Mouse (Mus musculus) G1E (cell line): Measurements from ENCODE around the gene Zdhhc12. TPM values are rescaled to one million over a fixed set of nuclear protein-coding genes. Genes with fewer than 3 reads are reported as not detected.

Source experiments
- ATAC-seq: 2 replicates; pipeline ENCODE4 v1.8.0; 2016; ENCODE audit warnings: mild to moderate bottlenecking; ENCODE audit not compliant: insufficient number of reproducible peaks, poor library complexity, low FRiP score, severe bottlenecking; ENCODE audit errors: extremely low read depth
- DNase-seq: peaks from one replicate; pipeline ENCODE4 v3.0.0; 2012; ENCODE audit warnings: low spot score
- H3K27me3 ChIP-seq: 2 replicates; pipeline ENCODE4 v1.6.1; 2012; ENCODE audit warnings: mild to moderate bottlenecking, low read length, inconsistent platforms; ENCODE audit not compliant: insufficient read depth
- H3K36me3 ChIP-seq: replicated peaks from 2 replicates; pipeline ENCODE3; 2012; ENCODE audit warnings: mild to moderate bottlenecking, inconsistent platforms
- H3K4me1 ChIP-seq: 2 replicates; pipeline ENCODE4 v1.6.1; 2012; ENCODE audit warnings: low read depth, low read length, inconsistent platforms, mixed read lengths; ENCODE audit not compliant: insufficient read depth
- H3K4me3 ChIP-seq: 2 replicates; pipeline ENCODE4 v1.5.1; 2012; ENCODE audit warnings: low read depth, mild to moderate bottlenecking, inconsistent platforms, low read length, moderate library complexity, mixed read lengths
- H3K9me3 ChIP-seq: replicated peaks from 2 replicates; pipeline ENCODE4 v1.6.1; 2012; ENCODE audit warnings: inconsistent platforms
- CTCF ChIP-seq: IDR thresholded peaks from 2 replicates; pipeline ENCODE4 v1.5.1; 2012; ENCODE audit warnings: low read depth, low read length, inconsistent platforms, mixed read lengths
- GATA1 ChIP-seq: IDR thresholded peaks from 2 replicates; pipeline ENCODE4 v1.6.1; 2012; ENCODE audit warnings: borderline replicate concordance, low read length, inconsistent platforms, mixed read lengths
- GATA2 ChIP-seq: IDR thresholded peaks from 2 replicates; pipeline ENCODE4 v1.6.1; 2012; ENCODE audit warnings: low read depth, low read length, inconsistent platforms, borderline replicate concordance
- POLR2AphosphoS5 ChIP-seq: IDR thresholded peaks from 2 replicates; pipeline ENCODE4 v1.6.1; 2012; ENCODE audit warnings: low read depth, low read length, inconsistent platforms; ENCODE audit not compliant: insufficient replicate concordance
- TAL1 ChIP-seq: conservative IDR thresholded peaks from 2 replicates; pipeline ENCODE4 v1.6.1; 2012; ENCODE audit warnings: low read depth, low read length, inconsistent platforms, mixed read lengths
- polyA plus RNA-seq: library from polyadenylated mRNA; stranded (reverse); fragments of >175 nt; gene quantifications from 2 replicates; pipeline ENCODE4 v1.2.3, GENCODE M21; 2012
- total RNA-seq, 2 experiments: library from RNA; stranded (forward) in 1 of 2; stranded (reverse) in 1 of 2; fragments of 200-1000 nt in 1 of 2; fragments of >200 nt in 1 of 2; fragmentation: Nextera tagmentation in 1 of 2; gene quantifications; 2 replicates each; pipeline ENCODE4 v1.2.3; 2014 to 2017

Zdhhc12 gene
- total and polyA plus RNA-seq, 3 experiments: 9.5 to 31.4 (median 25.4) TPM

DNA sequence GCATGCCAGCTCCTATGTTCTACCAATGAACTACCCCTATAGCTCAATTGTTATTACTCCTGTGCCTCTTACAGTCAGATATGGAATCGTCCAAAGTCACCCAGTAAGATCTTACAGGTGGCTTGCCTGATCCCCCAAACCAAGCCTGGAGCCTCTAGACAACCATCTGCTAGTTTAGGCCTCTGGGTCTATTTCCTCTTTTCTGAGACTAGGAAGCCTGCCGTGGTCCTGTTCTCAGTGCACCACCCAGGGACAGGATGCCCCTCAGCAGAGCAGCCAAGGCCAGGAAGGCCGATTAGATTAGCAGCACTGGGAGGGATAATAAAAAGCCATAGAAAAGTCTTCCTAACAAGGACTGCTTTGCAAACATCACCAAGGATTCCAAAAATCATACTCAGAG is 43.6 kb downstream of the Zdhhc12 start:
- DNase-seq: peak; percentile 73
- H3K4me1 ChIP-seq: peaks cover 34% of the 10 kb centered on the region
- no peak for TF ChIP-seq POLR2AphosphoS5
- no peak for TF ChIP-seq GATA2
- no peak for TF ChIP-seq CTCF
- no peak for TF ChIP-seq GATA1
- TF ChIP-seq TAL1: no peak
- peaks cover 26% of the 10 kb centered on the region for H3K36me3 ChIP-seq
- ATAC-seq: peak; percentile 50
- H3K27me3 ChIP-seq: peaks cover 3% of the 10 kb centered on the region; the same call in 1 of the 2 replicates
- H3K4me3 ChIP-seq: no peak overlapping the region
- H3K9me3 ChIP-seq: no peaks in the 10 kb centered on the region

DNA sequence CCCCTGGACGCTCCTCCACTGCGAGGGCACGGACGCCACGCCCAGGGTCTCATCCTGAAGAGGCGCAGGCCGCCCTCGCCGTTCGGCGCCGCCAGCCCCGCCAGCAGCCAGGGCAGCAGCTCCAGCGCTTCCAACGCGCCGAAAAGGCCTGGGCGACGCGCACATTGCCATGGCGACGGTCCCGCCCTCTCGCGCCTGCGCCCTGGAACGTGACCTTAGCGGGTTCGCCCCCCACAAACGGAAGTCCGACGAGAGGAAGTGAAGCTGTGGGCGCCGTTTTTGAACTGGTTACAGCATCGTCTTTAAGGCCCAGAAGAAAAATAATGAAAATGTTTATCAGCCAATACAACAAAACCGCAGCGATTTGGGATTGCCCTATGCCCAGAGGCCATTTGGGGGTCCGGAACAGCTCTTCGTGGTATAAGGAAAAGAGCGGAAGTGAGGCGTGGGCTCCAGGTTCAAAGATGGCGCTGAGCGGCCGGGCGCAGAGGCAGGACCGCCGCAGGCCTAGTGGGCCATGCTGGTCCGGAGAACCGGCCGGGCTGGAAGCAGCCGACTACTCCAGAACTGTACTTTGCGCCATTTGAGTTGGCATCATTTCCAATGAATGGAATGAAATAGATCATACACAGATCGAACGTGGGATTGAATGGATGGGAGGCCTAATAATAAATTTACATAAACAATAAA is 44.6 kb downstream of the Zdhhc12 start, which contains the start of gene Wdr34:
Gene Wdr34 (minus strand): TSS at position 183 of the 690 bp plus-strand sequence.
- Histone ChIP-seq H3K36me3 (peaks cover 33% of the 10 kb centered on the region), H3K4me1 (peaks cover 32% of the 10 kb centered on the region), H3K27me3 (peaks cover under 1% of the 10 kb centered on the region; the same call in 1 of the 2 replicates), H3K4me3 (peak within 1 kb of the TSS; percentile 81), H3K9me3 (no peaks in the 10 kb centered on the region)
- DNase-seq (peak; percentile 89), ATAC-seq (peak; percentile 50)
- no peak for TF ChIP-seq GATA2

DNA sequence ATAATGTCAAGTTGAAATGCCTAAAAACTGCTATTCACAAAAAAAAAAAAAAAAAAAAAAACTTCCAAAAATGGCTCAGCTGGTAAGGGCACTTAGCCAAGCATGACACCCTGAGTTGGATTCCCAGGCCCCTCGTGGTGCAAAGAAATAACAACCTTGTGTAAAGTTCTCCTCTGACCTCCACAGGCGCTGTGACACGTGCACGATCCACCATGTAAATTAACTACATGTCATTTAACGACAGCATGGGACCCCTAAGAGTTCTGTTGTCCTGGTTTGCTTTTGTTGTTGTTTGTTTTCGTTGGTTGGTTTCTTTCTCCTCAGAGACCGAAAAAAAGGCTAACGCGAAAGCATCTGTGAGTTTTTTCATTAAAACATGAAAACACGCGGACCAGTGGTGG is 45.3 kb downstream of the Zdhhc12 start:
- Histone ChIP-seq H3K9me3 (no peaks in the 10 kb centered on the region), H3K27me3 (no peaks in the 10 kb centered on the region), H3K4me1 (peaks cover 32% of the 10 kb centered on the region), H3K36me3 (peaks cover 36% of the 10 kb centered on the region), H3K4me3 (peak overlapping the region; percentile 81)
- peak; percentile 26 for DNase-seq
- TF ChIP-seq TAL1 (no peak), GATA2 (no peak), CTCF (no peak), POLR2AphosphoS5 (no peak), GATA1 (no peak)
- ATAC-seq: no peak

DNA sequence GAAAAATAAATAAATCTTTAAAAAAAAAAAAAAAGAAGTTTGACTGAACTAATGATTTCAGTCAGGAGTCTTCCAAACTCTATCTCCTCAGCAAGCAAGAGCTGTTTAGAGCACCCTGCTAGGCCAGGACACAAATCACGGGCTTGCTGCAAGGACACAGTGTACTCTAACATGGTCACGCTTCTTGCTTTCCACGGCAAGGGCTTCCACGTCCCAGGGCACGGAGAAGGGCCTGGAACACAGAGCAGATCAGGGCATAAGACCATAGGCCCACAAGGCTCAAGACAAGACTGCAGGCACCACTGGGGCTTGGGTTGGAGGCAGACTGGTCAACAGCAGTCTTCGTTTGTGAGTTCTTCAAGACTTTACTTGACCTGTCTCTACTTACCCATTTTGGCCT is 46.3 kb downstream of the Zdhhc12 start:
- no peaks in the 10 kb centered on the region for H3K9me3 ChIP-seq
- H3K4me3 ChIP-seq: peak overlapping the region; percentile 13; the same call in 1 of the 2 replicates
- no peak for DNase-seq
- no peak for TF ChIP-seq TAL1
- TF ChIP-seq CTCF: no peak
- no peak for TF ChIP-seq GATA2
- no peak for TF ChIP-seq GATA1
- TF ChIP-seq POLR2AphosphoS5: no peak
- no peaks in the 10 kb centered on the region for H3K27me3 ChIP-seq
- ATAC-seq: no peak
- H3K4me1 ChIP-seq: peaks cover 41% of the 10 kb centered on the region
- H3K36me3 ChIP-seq: peaks cover 45% of the 10 kb centered on the region

DNA sequence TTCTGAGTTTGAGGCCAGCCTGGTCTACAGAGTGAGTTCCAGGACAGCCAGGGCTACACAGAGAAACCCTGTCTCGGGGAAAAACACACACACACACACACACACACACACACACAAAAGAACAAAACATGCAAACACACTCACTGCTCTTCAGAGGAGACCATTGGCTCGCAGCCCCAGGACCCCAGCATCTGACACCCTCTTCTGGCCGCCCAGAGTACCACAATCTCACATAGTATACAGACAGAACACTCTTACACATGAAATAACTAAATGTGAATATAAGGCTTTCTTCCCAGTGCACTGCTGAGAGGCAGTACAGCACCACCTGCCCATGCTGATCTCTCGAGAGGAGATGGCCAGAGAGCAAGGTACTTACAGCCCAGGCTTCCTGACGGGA is 48.9 kb downstream of the Zdhhc12 start:
- Histone ChIP-seq H3K4me3 (no peak overlapping the region), H3K27me3 (no peaks in the 10 kb centered on the region), H3K4me1 (peaks cover 36% of the 10 kb centered on the region), H3K36me3 (peaks cover 65% of the 10 kb centered on the region), H3K9me3 (no peaks in the 10 kb centered on the region)
- DNase-seq (no peak), ATAC-seq (no peak)
- TF ChIP-seq GATA2 (no peak), GATA1 (no peak), TAL1 (no peak), POLR2AphosphoS5 (no peak), CTCF (no peak)

- peak; percentile 82 for TF ChIP-seq CTCF
- no peak for TF ChIP-seq GATA1
- Histone ChIP-seq H3K36me3 (peaks cover 82% of the 10 kb centered on the region), H3K4me3 (no peak overlapping the region), H3K27me3 (no peaks in the 10 kb centered on the region), H3K9me3 (no peaks in the 10 kb centered on the region), H3K4me1 (peaks cover 27% of the 10 kb centered on the region)
- DNase-seq (peak; percentile 62), ATAC-seq (peak; percentile 34)
Observed at GRCm38 (mm10) chr2:30042445-30042844, 51.0 kb downstream of the Zdhhc12 start.

Other genes starting within 250 kb of the Zdhhc12 start
- 22.2 and 23.6 TPM in 2 replicates for gene Cercam, start 224.5 kb downstream of the Zdhhc12 start, total RNA-seq (2014; fragmentation: Nextera tagmentation)
- gene Cercam, start 224.5 kb downstream of the Zdhhc12 start, total RNA-seq (2017): 2.9 and 5.1 TPM in 2 replicates
- gene Cercam, start 224.5 kb downstream of the Zdhhc12 start, polyA plus RNA-seq: 17.6 and 21.1 TPM in 2 replicates
- 72.5 and 158 TPM in 2 replicates for gene Odf2, start 204.4 kb downstream of the Zdhhc12 start, total RNA-seq (2014; fragmentation: Nextera tagmentation)
- 64.6 and 70.9 TPM in 2 replicates for gene Odf2, start 204.4 kb downstream of the Zdhhc12 start, total RNA-seq (2017)
- gene Odf2, start 204.4 kb downstream of the Zdhhc12 start, polyA plus RNA-seq: 16.0 and 24.1 TPM in 2 replicates
- gene Gle1, start 158.2 kb downstream of the Zdhhc12 start, total RNA-seq (2014; fragmentation: Nextera tagmentation): 42.1 and 52.2 TPM in 2 replicates
- gene Gle1, start 158.2 kb downstream of the Zdhhc12 start, total RNA-seq (2017): 57.2 and 61.6 TPM in 2 replicates
- gene Gle1, start 158.2 kb downstream of the Zdhhc12 start, polyA plus RNA-seq: 42.5 and 62.3 TPM in 2 replicates
- gene Sptan1, start 128.1 kb downstream of the Zdhhc12 start, total RNA-seq (2014; fragmentation: Nextera tagmentation): 25.6 and 25.7 TPM in 2 replicates
- 49.4 and 53.2 TPM in 2 replicates for gene Sptan1, start 128.1 kb downstream of the Zdhhc12 start, total RNA-seq (2017)
- 8.8 and 9.3 TPM in 2 replicates for gene Sptan1, start 128.1 kb downstream of the Zdhhc12 start, polyA plus RNA-seq
- 15.1 and 17.9 TPM in 2 replicates for gene Wdr34, start 44.8 kb downstream of the Zdhhc12 start, total RNA-seq (2014; fragmentation: Nextera tagmentation)
- gene Wdr34, start 44.8 kb downstream of the Zdhhc12 start, total RNA-seq (2017): 9.6 and 13.5 TPM in 2 replicates
- gene Wdr34, start 44.8 kb downstream of the Zdhhc12 start, polyA plus RNA-seq: 35.5 and 38.4 TPM in 2 replicates
- gene Set, start 36.3 kb downstream of the Zdhhc12 start, total RNA-seq (2014; fragmentation: Nextera tagmentation): 751 and 948 TPM in 2 replicates
- gene Set, start 36.3 kb downstream of the Zdhhc12 start, total RNA-seq (2017): 667 and 849 TPM in 2 replicates
- gene Set, start 36.3 kb downstream of the Zdhhc12 start, polyA plus RNA-seq: 806 and 885 TPM in 2 replicates
- gene Pkn3, start 16.0 kb downstream of the Zdhhc12 start, total RNA-seq (2014; fragmentation: Nextera tagmentation): 1.6 and 2.4 TPM in 2 replicates
- 4.5 and 5.9 TPM in 2 replicates for gene Pkn3, start 16.0 kb downstream of the Zdhhc12 start, total RNA-seq (2017)
- gene Pkn3, start 16.0 kb downstream of the Zdhhc12 start, polyA plus RNA-seq: 13.3 and 14.5 TPM in 2 replicates
- gene Zer1, start 30.9 kb upstream of the Zdhhc12 start, total RNA-seq (2014; fragmentation: Nextera tagmentation): 25.1 and 25.8 TPM in 2 replicates
- 9.7 and 10.4 TPM in 2 replicates for gene Zer1, start 30.9 kb upstream of the Zdhhc12 start, total RNA-seq (2017)
- gene Zer1, start 30.9 kb upstream of the Zdhhc12 start, polyA plus RNA-seq: 13.2 and 18.9 TPM in 2 replicates
- 30.2 and 38.6 TPM in 2 replicates for gene Tbc1d13, start 40.1 kb upstream of the Zdhhc12 start, total RNA-seq (2014; fragmentation: Nextera tagmentation)
- 38.0 and 38.5 TPM in 2 replicates for gene Tbc1d13, start 40.1 kb upstream of the Zdhhc12 start, total RNA-seq (2017)
- gene Tbc1d13, start 40.1 kb upstream of the Zdhhc12 start, polyA plus RNA-seq: 24.5 and 25.2 TPM in 2 replicates
- gene Endog, start 77.8 kb upstream of the Zdhhc12 start, total RNA-seq (2014; fragmentation: Nextera tagmentation): 1.1 and 2.4 TPM in 2 replicates
- gene Endog, start 77.8 kb upstream of the Zdhhc12 start, total RNA-seq (2017): 7.8 and 8.3 TPM in 2 replicates
- 36.0 and 43.2 TPM in 2 replicates for gene Endog, start 77.8 kb upstream of the Zdhhc12 start, polyA plus RNA-seq
- 20.3 and 24.2 TPM in 2 replicates for gene Spout1, start 84.8 kb upstream of the Zdhhc12 start, total RNA-seq (2014; fragmentation: Nextera tagmentation)
- 24.6 and 27.0 TPM in 2 replicates for gene Spout1, start 84.8 kb upstream of the Zdhhc12 start, total RNA-seq (2017)
- gene Spout1, start 84.8 kb upstream of the Zdhhc12 start, polyA plus RNA-seq: 51.3 and 57.0 TPM in 2 replicates
- 10.6 and 12.3 TPM in 2 replicates for gene Kyat1, start 112.2 kb upstream of the Zdhhc12 start, total RNA-seq (2014; fragmentation: Nextera tagmentation)
- gene Kyat1, start 112.2 kb upstream of the Zdhhc12 start, total RNA-seq (2017): 10.0 and 12.3 TPM in 2 replicates
- gene Kyat1, start 112.2 kb upstream of the Zdhhc12 start, polyA plus RNA-seq: 4.7 and 13.7 TPM in 2 replicates
- 21.7 and 22.4 TPM in 2 replicates for gene Lrrc8a, start 144.1 kb upstream of the Zdhhc12 start, total RNA-seq (2014; fragmentation: Nextera tagmentation)
- gene Lrrc8a, start 144.1 kb upstream of the Zdhhc12 start, total RNA-seq (2017): 6.7 and 7.4 TPM in 2 replicates
- gene Lrrc8a, start 144.1 kb upstream of the Zdhhc12 start, polyA plus RNA-seq: 3.3 and 5.0 TPM in 2 replicates
- 1.8 and 2.6 TPM in 2 replicates for gene Gm28035, start 146.9 kb upstream of the Zdhhc12 start, total RNA-seq (2014; fragmentation: Nextera tagmentation)
- 0.12 TPM in 1 of 2 replicates, not detected in the other for gene Gm28035, start 146.9 kb upstream of the Zdhhc12 start, total RNA-seq (2017)
- gene Gm28035, start 146.9 kb upstream of the Zdhhc12 start, polyA plus RNA-seq: 3.3 and 4.2 TPM in 2 replicates
- 24.6 and 27.5 TPM in 2 replicates for gene Phyhd1, start 172.6 kb upstream of the Zdhhc12 start, total RNA-seq (2014; fragmentation: Nextera tagmentation)
- 0.66 and 0.93 TPM in 2 replicates for gene Phyhd1, start 172.6 kb upstream of the Zdhhc12 start, total RNA-seq (2017)
- 1.4 and 1.8 TPM in 2 replicates for gene Phyhd1, start 172.6 kb upstream of the Zdhhc12 start, polyA plus RNA-seq
- not detected in 2 replicates for gene Gm28038, start 187.4 kb upstream of the Zdhhc12 start, total RNA-seq (2014; fragmentation: Nextera tagmentation)
- not detected in 2 replicates for gene Gm28038, start 187.4 kb upstream of the Zdhhc12 start, total RNA-seq (2017)
- not detected in 2 replicates for gene Gm28038, start 187.4 kb upstream of the Zdhhc12 start, polyA plus RNA-seq
- 5.0 TPM in 2 replicates for gene Dolk, start 192.7 kb upstream of the Zdhhc12 start, total RNA-seq (2014; fragmentation: Nextera tagmentation)
- 16.1 and 16.9 TPM in 2 replicates for gene Dolk, start 192.7 kb upstream of the Zdhhc12 start, total RNA-seq (2017)
- gene Dolk, start 192.7 kb upstream of the Zdhhc12 start, polyA plus RNA-seq: 6.1 and 7.2 TPM in 2 replicates
- 62.8 and 77.7 TPM in 2 replicates for gene Nup188, start 192.7 kb upstream of the Zdhhc12 start, total RNA-seq (2014; fragmentation: Nextera tagmentation)
- gene Nup188, start 192.7 kb upstream of the Zdhhc12 start, total RNA-seq (2017): 22.1 and 24.4 TPM in 2 replicates
- 89.5 and 106 TPM in 2 replicates for gene Nup188, start 192.7 kb upstream of the Zdhhc12 start, polyA plus RNA-seq